Mouse (Mus musculus): ENCODE results near the gene Med20. TPM values are rescaled to one million over a fixed set of nuclear protein-coding genes. Genes with fewer than 3 reads are reported as not detected.
A peak's percentile ranks its signal among the peaks of the same experiment; 100 is the strongest.
"Not testable (repeated sequence)": the region's sequence is repeated elsewhere in the genome, so short reads cannot be mapped to it uniquely, and the experiment has no call there.

Gene Med20
- total RNA-seq, 2 experiments from 2014 or later, result 19.0 to 19.5 TPM

DNA sequence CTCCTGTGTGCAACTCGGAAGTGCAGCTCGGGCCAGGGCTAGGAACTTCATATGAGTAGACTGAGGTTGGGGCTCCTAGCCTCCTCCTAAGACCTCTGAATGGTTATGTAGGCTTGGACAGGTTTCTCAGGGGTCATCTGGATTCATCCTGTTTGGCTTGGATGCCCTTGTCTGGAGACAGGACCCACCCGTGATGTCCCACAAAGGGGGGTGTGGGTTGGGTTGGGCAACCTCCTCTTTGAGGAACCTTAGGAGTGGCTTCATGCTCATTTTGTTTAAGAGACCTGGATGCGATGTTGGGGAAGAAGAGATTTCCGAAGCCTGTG, 14.6 kb upstream of the Med20 start:
- DNase-seq, result peak in 1 of 2 experiments; percentile 34

DNA sequence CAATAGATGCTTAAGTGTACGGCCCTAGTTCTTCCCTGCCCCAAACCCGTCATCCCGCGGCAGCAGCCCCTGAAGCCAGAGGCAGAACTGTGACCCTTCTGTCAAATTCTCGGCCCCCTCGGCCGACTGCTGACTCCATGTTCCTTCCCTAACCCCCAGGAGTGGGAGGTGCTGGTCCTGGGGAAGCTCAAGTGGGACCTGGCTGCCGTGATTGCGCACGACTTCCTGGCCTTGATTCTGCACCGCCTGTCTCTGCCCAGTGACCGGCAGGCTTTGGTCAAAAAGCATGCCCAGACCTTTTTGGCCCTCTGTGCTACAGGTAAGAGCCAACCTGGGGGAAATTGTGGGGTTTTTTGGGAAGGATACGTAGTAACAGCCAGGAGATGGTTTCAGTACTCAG, 14.1 kb upstream of the Med20 start:
- no peak for DNase-seq

DNA sequence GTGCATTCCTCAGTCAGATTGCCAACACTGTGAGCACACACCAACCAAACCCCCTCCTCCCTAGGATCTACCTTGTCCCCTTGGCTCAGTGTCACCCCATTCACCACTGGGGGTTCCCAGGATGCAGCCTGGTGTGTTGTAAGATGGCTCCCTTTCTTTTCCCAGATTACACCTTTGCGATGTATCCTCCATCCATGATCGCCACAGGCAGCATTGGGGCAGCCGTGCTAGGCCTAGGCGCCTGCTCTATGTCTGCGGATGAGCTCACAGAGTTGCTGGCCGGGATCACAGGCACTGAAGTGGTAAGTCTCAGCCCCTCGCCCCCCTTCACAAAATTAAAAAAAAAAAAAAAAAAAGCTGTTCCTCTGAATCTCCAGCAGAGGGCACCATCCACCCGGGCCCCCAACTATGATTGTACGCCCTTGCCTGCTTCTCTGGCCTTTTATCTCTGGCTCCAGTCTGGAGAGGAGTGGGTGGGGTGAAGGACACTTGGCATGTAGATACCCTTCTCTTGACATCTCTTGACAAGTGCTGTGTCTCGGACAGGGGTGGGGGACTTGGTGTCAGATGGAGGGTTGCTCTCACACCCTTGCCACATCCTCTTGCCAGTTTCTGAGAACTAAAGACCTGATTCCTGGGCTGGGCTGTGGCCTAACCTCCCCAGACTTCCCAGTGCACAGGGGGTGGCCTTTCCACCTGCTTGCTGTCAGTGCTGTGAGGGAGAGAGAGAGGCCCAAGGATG, 13.4 kb upstream of the Med20 start:
- DNase-seq, result peak; percentile 47 to 59

DNA sequence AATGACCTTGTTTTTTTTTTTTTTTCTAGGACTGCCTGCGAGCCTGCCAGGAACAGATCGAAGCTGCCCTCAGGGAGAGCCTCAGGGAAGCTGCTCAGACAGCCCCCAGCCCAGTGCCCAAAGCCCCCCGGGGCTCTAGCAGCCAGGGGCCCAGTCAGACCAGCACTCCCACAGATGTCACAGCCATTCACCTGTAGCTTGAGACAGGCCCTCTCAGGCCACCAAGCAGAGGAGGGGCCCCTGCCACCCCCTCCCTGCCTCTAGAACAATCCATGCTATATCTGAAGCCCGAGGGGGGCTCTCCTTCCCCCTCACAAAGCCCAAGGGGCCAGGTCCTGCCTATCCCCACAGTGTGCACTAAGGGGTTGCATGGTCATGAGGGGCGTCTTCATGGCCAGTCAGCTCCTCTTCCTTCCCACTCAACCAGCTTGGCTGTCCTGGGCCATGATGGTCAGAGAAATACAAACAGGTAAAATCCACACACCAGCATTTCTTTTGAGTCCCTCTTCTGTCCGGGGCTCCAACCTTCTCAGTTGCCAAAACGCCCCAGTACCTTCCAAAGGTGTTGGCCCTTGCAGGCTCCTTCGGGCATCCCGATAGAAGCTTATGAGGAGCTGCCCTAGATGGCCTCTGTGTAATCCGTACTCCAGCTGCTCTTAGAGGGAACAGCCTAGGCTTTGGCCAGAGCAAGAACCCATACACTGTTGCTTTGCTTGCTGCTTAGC, 12.6 kb upstream of the Med20 start:
- not testable (repeated sequence) for DNase-seq

DNA sequence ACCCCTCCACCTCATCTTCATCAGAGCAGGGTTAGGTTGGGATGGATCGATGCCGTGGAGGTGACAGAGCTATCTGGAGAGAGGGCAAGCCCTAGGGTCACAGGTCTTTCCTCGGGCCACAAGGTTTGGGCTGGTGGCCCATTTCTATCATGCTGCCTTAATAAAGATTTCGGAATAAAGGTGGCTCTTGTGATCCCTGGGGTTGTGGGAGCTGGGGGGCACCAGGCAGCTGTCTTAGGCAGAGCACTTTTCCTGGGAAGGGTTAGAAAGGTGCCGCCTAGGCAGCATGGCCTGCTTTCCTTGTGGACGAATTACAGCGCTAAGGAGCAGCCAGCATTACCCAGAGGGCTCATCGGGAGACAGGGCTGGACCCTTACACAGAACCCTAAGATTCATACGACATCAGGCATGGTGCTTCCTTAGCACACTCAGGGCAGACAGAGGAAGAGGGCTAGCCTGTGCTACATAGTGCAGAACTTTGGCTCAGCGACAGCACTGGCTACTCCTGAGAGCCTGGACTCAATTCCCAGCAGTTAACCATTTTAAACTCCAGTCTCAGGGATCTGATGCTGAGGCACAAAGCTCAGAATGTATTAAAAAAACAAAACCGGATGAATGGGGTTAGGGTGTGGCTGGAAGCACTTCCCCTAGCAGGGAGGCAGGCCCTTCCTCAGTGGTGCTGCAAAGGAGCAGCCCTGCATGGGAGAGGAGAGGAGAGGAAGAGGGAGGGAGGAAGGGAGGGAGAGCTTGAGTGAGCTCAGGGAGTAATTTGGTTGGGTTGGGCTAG, 11.7 kb upstream of the Med20 start:
- DNase-seq, result peak; percentile 37 to 76

DNA sequence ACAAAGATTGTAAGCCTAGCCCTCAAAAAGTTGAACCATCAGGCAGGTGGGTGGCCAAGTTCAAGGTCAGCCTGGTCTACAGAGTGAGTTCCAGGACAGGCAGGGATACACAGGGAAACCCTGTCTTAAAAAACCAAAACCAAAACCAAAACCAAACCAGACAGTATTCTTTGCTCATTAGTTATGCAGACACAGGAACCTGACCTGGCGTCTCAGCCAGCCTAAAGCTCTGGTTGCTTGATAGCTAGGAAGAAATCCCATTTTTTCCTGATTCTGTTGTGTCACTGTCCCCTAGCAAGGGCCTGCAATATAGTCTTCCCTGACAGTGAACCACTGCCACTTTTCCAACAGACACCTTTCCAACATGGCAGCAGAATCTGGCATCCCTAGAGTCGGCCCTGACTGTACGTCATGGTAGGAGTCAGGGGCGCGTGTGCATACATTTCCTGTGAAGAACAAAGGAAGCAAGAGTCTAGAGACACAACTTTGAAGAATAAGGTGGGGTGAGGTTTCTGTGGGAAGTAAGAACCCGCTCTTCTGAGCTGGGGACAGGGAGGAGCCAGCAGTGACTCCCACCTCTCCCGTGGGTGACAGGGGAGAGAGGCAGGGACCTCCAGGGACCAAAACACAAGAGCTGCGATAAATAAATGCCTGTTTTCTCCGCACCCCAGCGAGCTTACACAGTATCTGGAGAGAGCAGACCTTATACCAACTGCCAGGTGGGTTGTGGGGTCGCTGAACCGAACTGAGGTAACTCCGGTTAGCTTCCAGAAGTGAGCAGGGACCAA, 10.6 kb upstream of the Med20 start:
- DNase-seq, result no peak

DNA sequence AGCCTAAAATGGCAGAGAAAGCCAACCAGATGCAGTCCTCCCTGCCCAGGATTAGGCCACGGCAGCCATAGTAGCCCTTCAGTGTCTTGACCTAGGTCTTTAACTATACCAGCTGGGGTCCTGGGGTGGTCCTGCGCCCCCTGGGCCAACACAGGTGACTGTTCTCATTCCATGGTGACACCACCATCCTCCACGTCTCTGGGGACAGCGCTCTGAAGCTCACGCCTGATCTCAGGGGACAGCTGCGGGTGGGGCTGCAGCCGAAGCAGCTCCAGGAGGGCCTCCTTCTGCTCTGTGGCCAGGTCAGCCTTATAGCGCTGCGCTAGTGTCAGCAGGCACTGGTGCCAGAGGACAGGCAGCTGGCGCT, 10.0 kb upstream of the Med20 start:
- DNase-seq, result no peak

DNA sequence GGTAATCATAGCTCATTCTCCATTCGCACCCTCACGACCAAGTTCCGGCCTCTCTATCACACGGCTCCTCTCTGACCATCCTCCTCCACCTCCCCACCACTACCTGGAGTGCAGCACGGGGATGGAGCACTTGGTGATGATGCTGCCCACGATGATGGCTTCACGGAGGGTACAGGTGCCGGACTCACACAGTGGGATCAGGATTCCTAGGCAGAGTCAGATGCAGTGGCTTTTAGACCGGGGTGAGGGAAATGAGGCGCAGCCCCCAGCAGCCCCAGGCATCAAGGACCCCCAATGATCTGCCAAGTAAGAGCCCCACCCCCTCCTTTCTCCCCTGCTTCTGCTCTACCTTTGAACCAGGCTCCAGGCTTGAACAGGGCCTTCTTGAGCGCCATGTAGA, 9.1 kb upstream of the Med20 start:
- no peak for DNase-seq

DNA sequence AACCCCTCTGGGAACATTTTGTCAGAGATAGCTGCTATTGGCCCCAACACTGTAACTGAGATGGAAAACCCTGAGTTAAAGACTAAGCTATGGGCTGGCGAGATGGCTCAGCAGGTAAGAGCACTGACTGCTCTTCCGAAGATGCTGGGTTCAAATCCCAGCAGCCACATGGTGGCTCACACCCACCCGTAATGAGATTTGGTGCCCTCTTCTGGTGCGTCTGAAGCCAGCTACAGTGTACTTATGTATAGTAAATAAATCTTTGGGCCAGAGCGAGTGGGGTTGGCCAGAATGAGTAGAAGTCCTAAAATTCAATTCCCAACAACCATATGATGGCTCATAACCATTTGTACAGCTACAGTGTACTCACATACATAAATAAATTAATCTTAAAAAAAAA, 5.2 kb upstream of the Med20 start:
- DNase-seq, result no peak

DNA sequence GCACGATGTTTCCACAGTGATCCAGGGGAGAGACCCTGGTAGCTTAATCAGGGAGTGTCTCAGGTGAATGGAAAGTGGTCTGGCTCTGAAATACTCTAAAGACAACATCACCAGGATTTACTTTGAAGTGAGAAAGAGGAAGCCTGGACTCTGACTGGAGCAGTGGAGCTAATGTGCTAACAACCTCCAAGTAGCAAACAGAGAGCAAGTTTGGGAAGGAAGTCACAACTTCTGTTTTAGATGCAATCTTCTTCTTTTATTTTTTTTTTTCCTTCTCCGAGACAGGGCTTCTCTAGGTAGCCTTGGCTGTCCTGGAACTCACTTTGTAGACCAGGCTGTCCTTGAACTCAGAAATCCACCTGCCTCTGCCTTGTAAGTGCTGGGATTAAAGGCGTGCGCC, 2.2 kb upstream of the Med20 start:
- DNase-seq, result no peak

DNA sequence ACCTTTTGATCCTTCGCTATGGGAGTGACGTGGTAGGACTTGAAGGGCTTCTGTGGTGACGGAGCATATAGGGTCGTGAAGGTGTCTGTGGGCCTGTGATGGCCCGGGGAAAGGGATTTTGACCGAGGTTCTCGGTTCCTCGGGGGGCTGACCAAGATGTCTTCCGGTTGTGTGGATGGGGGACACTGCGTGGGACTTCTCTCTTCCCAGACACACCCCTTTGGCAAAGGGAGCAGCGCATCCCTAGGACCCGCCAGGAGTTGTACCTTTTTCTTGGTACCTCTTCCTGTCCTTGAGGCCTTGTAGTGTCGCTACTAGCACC, 240 bp downstream of the Med20 start:
- DNase-seq, result no peak

DNA sequence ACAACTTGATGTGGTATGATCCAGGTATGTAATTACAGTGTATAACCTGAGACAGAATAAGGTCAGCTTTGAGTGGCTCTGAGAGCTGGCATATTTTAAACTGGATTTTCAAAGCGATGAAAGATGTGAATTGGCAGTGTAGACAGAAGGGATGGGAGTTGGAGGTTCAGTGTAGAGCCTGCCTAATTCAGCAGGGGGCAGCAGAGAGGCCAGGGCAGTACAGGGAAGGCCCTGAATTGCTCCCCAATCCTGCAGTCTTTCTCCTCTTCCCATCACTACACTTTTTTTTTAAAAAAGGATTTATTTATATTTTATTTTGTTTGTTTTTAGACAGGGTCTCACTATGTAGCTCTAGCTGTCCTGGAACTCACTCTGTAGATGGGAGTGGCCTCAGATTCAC, 2.6 kb downstream of the Med20 start:
- peak in 1 of 2 experiments; percentile 67 for DNase-seq

DNA sequence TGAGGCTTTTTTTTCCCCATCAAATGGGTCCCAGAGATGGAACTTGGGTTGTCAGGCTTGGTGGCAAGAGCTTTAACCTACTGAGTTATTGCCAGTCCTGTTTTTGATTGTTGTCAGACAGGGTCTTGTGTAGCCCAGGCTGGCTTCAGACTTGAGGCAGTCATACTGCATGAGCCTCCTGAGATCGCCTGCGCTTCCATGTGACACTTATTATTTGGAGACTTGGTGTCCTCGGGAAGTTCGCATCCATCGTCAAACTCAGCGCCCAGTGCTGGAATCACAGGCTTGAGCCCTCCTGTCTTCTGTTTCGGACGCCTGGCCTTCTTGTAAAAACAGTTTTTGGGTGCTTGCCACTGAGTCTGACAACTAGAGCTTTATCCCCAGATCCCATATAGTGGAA, 4.7 kb downstream of the Med20 start:
- DNase-seq, result no peak

DNA sequence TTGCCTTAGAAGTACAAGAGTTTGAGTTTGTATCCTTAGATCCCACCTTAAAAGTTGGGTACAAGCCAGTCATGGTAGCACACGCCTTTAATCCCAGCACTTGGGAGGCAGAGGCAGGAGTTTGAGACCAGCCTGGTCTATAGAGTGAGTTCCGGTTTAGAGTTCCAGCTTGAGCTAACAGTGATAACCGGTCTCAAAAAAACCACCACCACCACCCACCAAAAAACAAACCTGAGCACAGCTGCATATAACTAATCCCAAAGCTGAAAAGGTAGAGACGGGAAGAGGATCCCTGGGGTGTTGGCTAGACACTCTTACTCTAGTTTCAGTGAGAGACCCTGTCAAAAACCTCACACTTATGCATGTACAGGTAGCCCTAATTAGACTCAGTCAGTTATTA, 5.3 kb downstream of the Med20 start:
- DNase-seq, result no peak

DNA sequence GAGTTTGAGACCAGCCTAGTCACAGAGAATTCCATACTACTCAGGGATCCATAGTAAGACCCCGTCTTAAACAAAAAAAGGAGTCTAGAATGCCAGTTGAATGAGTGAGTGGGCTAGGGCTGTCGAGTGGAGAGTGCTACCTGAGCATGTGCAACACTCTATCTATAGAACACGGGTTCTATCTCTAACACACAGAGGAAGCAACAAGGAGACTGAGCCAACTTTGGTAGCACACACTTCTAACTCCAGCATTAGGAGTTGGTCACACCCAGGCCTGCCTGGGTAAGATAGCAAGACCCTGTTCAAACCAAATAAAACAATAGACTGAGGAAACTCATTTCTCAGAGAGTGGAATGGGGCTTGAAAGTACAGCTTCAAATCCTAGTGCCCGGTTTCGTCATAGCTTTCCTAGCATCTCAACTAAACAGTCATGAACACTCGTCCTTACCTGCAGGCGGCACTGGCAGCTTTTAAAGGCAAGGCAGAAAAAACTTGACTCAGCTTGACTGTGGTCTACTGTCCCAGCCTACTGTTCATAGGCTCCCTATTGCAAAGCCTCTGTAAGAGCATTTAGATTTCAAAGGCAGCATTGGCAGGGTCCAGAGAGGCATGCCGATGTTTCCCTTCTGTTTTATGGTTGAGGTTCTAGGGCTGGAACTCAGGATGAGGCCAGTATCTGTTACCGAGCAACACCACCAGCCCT, 6.4 kb downstream of the Med20 start:
- no peak for DNase-seq

DNA sequence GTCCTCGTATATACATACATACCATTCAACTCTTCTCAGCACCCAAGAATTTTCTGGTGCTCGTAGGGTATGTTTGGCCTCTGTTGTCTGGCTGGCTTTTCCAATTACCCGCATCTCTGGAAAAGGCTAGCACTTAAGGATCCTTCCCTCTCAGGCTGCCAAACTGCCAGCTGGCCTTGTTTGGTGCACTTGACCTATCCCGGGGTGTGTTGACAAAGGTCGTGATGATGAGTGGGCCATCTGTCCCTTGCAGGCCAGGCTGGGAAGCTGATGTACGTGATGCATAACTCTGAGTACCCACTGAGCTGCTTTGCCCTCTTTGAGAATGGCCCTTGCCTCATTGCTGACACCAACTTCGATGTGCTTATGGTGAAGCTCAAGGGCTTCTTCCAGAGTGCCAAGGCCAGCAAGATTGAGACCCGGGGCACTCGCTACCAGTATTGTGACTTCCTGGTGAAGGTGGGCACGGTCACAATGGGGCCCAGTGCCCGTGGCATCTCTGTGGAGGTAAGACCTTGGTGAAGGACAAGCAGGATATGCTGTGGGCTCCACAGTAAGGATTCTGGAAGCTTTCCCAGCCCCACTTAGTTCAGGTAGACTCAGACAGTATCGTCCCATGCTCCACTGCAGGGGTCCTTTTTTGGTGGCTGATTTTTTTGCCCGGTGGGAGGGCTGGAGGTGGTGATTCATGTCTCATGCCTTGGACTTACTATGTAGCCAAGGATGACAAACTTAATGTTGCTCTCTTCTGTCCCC, 7.4 kb downstream of the Med20 start:
- no peak for DNase-seq

DNA sequence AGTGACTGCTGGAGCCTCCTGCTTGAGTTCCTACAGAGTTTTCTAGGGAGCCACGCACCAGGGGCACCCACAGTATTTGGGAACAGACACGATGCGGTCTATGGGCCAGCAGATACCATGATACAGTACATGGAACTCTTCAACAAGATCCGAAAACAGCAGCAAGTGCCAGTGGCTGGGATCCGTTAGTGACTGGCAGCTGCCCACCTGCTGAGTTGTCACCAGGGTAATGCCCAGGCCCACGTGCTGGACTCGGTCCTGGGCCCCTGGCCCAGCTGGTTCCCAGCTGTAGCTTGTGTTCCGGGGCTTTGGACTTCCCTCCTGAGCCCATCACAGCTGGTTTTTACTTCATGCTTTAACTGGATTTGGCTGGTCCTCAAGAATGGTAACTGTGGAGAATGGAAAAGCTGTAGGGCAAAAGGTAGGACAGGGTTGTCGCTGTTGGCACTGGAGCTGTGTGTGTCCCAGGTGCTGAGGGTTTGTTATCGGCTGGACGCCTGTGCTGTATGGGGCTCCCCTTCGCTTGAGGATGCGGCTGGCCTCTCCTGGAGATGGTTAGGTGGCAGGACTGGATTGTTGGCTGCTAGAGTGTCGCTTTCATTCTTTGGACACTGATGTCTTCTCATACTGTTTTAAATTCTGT, 11.7 kb downstream of the Med20 start:
- DNase-seq, result no peak

DNA sequence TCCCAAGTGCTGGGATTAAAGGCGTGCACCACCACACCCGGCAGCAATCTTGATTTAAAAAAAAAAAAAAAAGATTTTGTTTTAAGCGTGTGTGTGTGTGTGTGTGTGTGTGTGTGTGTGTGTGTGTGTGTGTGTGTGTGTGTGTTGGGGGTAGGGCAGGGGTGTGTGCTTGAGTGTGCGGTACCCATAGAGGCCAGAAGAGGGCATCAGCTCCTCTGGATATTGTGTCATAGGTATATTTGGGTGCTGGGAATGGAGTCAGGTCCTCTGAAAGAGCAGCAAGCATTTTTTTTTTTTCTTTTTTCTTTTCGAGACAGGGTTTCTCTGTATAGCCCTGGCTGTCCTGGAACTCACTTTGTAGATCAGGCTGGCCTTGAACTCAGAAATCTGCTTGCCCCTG, 13.2 kb downstream of the Med20 start:
- not testable (repeated sequence) for DNase-seq

DNA sequence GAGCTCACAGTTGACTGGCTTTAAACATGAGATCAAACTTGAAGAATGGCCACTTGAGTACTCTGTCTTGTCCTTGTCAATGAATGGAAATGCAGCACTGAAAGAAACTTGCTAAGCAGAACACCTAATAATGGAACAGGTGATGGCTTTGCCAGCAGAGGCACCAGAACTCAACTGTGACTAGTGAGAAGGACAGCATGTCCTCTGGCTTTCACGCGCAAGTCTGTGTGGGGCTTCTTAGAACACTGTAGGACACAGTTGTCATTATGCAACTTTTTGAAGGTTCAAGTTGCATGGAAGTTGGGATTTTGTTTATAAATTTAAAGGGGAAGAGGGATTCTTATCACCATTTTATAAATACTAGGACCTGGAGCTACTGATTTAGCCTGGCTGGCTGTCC, 13.7 kb downstream of the Med20 start:
- DNase-seq, result peak in 1 of 2 experiments; percentile 58

DNA sequence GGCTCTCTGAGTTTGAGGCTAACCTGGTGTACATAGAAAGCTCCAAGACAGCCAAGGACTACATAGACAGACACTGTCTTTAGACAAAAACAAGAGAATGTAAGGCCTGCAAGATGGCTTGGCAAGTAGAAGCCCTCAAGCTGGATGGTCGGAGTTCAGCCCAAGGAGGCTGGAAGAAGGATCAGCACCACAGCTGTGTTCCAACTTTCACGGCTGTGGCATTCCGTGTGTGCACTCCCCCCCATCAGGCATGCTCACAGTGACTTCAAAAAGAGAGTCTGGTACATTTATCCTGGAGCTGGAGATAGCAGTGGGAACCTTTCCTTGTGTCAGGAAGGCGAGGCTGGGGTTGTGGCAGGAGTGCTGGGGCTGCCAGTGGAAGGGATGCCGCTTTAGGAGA, 14.6 kb downstream of the Med20 start:
- no peak for DNase-seq

DNA sequence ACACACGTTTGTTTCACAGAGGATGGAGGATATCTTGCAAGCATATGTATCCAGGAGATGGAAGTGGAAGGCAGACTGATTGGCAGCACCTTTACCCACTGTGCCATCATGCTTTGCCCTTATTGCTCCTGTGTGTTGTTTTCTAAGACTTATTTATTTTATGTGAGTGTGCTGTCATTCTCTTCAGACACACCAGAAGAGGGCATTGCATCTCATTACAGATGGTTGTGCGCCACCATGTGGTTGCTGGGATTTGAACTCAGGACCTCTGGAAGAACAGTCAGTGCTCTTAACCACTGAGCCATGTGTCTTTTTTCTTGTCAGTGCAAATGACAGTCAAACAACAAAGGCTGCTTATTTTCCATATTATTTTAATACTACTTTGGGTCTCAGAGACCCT, 16.4 kb downstream of the Med20 start:
- DNase-seq, result no peak
